8 mouse cellular contexts compared by ENCODE assay signal in the genomic region with DNA sequence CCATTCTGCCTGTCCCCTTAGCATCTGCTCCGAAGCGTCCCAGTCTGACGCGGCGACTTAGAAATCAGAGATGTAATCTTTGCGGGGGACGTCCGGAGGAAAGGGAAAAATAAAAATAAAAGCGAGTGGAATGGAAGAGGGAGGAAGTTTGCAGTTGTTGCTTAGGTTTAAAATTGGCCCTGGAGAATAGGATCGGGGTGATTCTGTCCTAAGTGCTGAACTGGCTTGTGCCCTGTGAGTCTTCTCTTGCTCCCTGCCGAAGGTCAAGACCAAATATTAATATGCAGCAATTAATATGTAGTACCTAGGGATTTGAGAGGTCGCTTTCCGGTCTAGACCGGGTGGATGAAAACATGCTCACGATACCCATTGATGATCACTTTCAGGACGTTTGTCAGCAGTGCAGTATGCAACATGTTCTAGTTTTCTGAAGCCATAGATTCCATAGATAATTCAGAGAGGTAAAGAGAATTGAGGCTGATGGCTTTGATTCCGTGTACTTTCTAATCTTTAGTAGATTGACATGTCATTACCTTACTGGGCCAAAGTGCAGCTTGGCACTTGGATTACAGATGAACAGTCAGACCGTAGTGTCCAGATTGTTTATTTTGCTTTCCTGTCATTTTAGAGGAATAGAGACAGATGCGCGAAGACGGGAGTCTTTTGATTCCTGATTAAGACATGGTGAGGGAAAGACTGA. TPM values are rescaled to one million over a fixed set of nuclear protein-coding genes. Genes with fewer than 3 reads are reported as not detected.
DNase-seq lines count a peak whose midpoint lies in the region; ATAC-seq and TF ChIP-seq lines count a peak whose summit lies in the region.

No protein-coding gene starts in this region.

- H3K9me3 ChIP-seq in G1E (replicated peaks) = peaks cover 4% of the 10 kb centered on the region; the same call in 1 of the 2 replicates
- H3K9me3 ChIP-seq in forebrain, postnatal 0 days (ENCODE audit: low read length) = no peaks in the 10 kb centered on the region
- H3K9me3 ChIP-seq in liver, embryonic 14.5 days (ENCODE audit: control insufficient read depth, low read length) = no peaks in the 10 kb centered on the region
- no peaks in the 10 kb centered on the region for H3K9me3 ChIP-seq in stomach, postnatal 0 days (ENCODE audit: control insufficient read depth, low read length)

- no peak for ATAC-seq in G1E (ENCODE audit: extremely low read depth, insufficient number of reproducible peaks, low FRiP score, poor library complexity, severe bottlenecking)
- no peak for ATAC-seq in forebrain, postnatal 0 days
- no peak; the same call in 1 of the 2 replicates for ATAC-seq in liver, embryonic 14.5 days (ENCODE audit: insufficient read depth)
- ATAC-seq in stomach, postnatal 0 days (ENCODE audit: low FRiP score, low TSS enrichment) = 0 out of 2 replicates have a peak, but pooled peaks have one; percentile 1

- WGBS in kidney, adult 2 months = 4% methylated on average over 21 of the region's 21 CpGs
- 7% methylated on average over 21 of the region's 21 CpGs for WGBS in forebrain, postnatal 0 days
- 9% methylated on average over 21 of the region's 21 CpGs for WGBS in liver, embryonic 14.5 days (ENCODE audit: insufficient replicate concordance)
- WGBS in stomach, postnatal 0 days = 2% methylated on average over 21 of the region's 21 CpGs

- peak overlapping the region; percentile 55 for H3K27ac ChIP-seq in kidney, adult 2 months (ENCODE audit: insufficient read depth, low read depth, low read length)
- H3K27ac ChIP-seq in forebrain, postnatal 0 days (ENCODE audit: low read depth, low read length) = peak overlapping the region; percentile 75
- peak overlapping the region; percentile 84 for H3K27ac ChIP-seq in liver, embryonic 14.5 days
- peak overlapping the region; percentile 93 for H3K27ac ChIP-seq in stomach, postnatal 0 days (replicated peaks)

- no peak for TF ChIP-seq POLR2A in kidney, adult 2 months (IDR thresholded peaks at IDR 0.05; ENCODE audit: low read depth, low read length)

- intact Hi-C loops in left cerebral cortex, postnatal 36 days (cut with DNase I) = loop anchor here (1.0 to 5.0 kb wide), 3 partner anchors 53 to 776 kb away; a partner anchor contains a TSS

- no peak for TF ChIP-seq CTCF in kidney, adult 2 months (conservative IDR thresholded peaks at IDR 0.05; ENCODE audit: insufficient read depth, insufficient read length, low read depth, low read length)
- no peak for TF ChIP-seq CTCF in G1E (IDR thresholded peaks at IDR 0.05; ENCODE audit: low read depth, low read length)
- no peak for TF ChIP-seq CTCF in forebrain, postnatal 0 days (IDR thresholded peaks at IDR 0.05; ENCODE audit: low read depth)
- TF ChIP-seq CTCF in liver, embryonic 14.5 days (IDR thresholded peaks at IDR 0.05; ENCODE audit: low read depth) = no peak
- TF ChIP-seq CTCF in stomach, postnatal 0 days (IDR thresholded peaks at IDR 0.05; ENCODE audit: low read depth) = no peak

- H3K27me3 ChIP-seq in kidney, adult 2 months (replicated peaks; ENCODE audit: control insufficient read depth, insufficient read depth, low read length) = no peaks in the 10 kb centered on the region
- H3K27me3 ChIP-seq in G1E (ENCODE audit: insufficient read depth, low read length) = no peaks in the 10 kb centered on the region
- no peaks in the 10 kb centered on the region for H3K27me3 ChIP-seq in forebrain, postnatal 0 days (ENCODE audit: insufficient read depth, low read length)
- H3K27me3 ChIP-seq in liver, embryonic 14.5 days (ENCODE audit: control insufficient read depth, insufficient read depth, low read length) = no peaks in the 10 kb centered on the region
- no peaks in the 10 kb centered on the region for H3K27me3 ChIP-seq in stomach, postnatal 0 days (ENCODE audit: control insufficient read depth, insufficient read depth, low read length)

- no peaks in the 10 kb centered on the region; the same call in 1 of the 2 replicates for H3K4me1 ChIP-seq in kidney, adult 2 months (ENCODE audit: control insufficient read depth, insufficient read depth, low read length)
- H3K4me1 ChIP-seq in G1E (ENCODE audit: insufficient read depth, low read depth, low read length) = peaks cover 63% of the 10 kb centered on the region
- H3K4me1 ChIP-seq in forebrain, postnatal 0 days (ENCODE audit: insufficient read depth) = peaks cover 13% of the 10 kb centered on the region; the same call in 1 of the 2 replicates
- peaks cover 23 to 33% of the 10 kb centered on the region in 2 experiments for H3K4me1 ChIP-seq in liver, embryonic 14.5 days (replicated peaks; ENCODE audit: control insufficient read depth in 2 of 2, insufficient read depth in 2 of 2, low read length in 1 of 2)
- H3K4me1 ChIP-seq in stomach, postnatal 0 days (replicated peaks; ENCODE audit: control insufficient read depth, insufficient read depth) = no peaks in the 10 kb centered on the region

- H3K4me2 ChIP-seq in forebrain, postnatal 0 days (ENCODE audit: low read depth) = peak overlapping the region; percentile 65
- peak overlapping the region; percentile 94 for H3K4me2 ChIP-seq in liver, embryonic 14.5 days (ENCODE audit: low read depth)
- H3K4me2 ChIP-seq in stomach, postnatal 0 days (replicated peaks; ENCODE audit: low read depth) = peak overlapping the region; percentile 58

- peak; percentile 24 for DNase-seq in kidney, adult 2 months
- DNase-seq in kidney, adult 11 months = no peak
- DNase-seq in G1E (ENCODE audit: low spot score) = no peak
- no peak for DNase-seq in forebrain, postnatal 0 days
- DNase-seq in liver, embryonic 14.5 days (ENCODE audit: low read depth in 3 of 3, low spot score in 3 of 3) = peak in 1 of 3 experiments; percentile 27
- DNase-seq in stomach, postnatal 0 days (ENCODE audit: low spot score) = no peak
- DNase-seq in layer of hippocampus, adult 9-10 months (ENCODE audit: low spot score) = no peak
- no peak for DNase-seq in left cerebral cortex, postnatal 36 days (ENCODE audit: low spot score in 2 of 2)

- no peaks in the 10 kb centered on the region for H3K36me3 ChIP-seq in kidney, adult 2 months (ENCODE audit: control insufficient read depth, insufficient read depth, low read length)
- peaks cover 10% of the 10 kb centered on the region for H3K36me3 ChIP-seq in G1E (replicated peaks)
- no peaks in the 10 kb centered on the region for H3K36me3 ChIP-seq in forebrain, postnatal 0 days (ENCODE audit: insufficient read depth)
- no peaks in the 10 kb centered on the region; the same call in 1 of the 2 replicates for H3K36me3 ChIP-seq in liver, embryonic 14.5 days (replicated peaks; ENCODE audit: control insufficient read depth, insufficient read depth, low read depth)
- H3K36me3 ChIP-seq in stomach, postnatal 0 days (ENCODE audit: control insufficient read depth, insufficient read depth, low read length) = no peaks in the 10 kb centered on the region

- peak overlapping the region; percentile 79 for H3K4me3 ChIP-seq in kidney, adult 2 months (ENCODE audit: insufficient read depth, low read depth, low read length)
- peak overlapping the region; percentile 84 for H3K4me3 ChIP-seq in G1E (ENCODE audit: low read depth, low read length)
- peak overlapping the region; percentile 61 for H3K4me3 ChIP-seq in forebrain, postnatal 0 days (ENCODE audit: low read depth, low read length)
- H3K4me3 ChIP-seq in liver, embryonic 14.5 days (ENCODE audit: insufficient read depth in 1 of 2, low read depth in 2 of 2, low read length in 2 of 2) = peak overlapping the region; percentile 86 to 96
- peak overlapping the region; percentile 91 for H3K4me3 ChIP-seq in stomach, postnatal 0 days (ENCODE audit: low read depth, low read length)

- H3K9ac ChIP-seq in forebrain, postnatal 0 days = peak overlapping the region; percentile 74
- peak overlapping the region; percentile 97 for H3K9ac ChIP-seq in liver, embryonic 14.5 days (replicated peaks)
- H3K9ac ChIP-seq in stomach, postnatal 0 days (ENCODE audit: low read length) = peak overlapping the region; percentile 84

- no peak for TF ChIP-seq EP300 in liver, embryonic 14.5 days (IDR thresholded peaks at IDR 0.05; ENCODE audit: low read depth)
- no peak for TF ChIP-seq EP300 in stomach, postnatal 0 days (optimal IDR thresholded peaks at IDR 0.05)

RNA-seq across cellular contexts. Expression of a gene that starts 0.7 kb away (rescaled TPM):
- 3.9 and 4.4 TPM in 2 replicates for polyA plus RNA-seq in kidney, adult 2 months (2012; rRNA removed)
- total RNA-seq in G1E (2014; fragmentation: Nextera tagmentation) (52.9 and 64.9 TPM in 2 replicates), G1E (2017) (30.1 and 55.0 TPM in 2 replicates)
- 3.6 and 4.4 TPM in 2 replicates for polyA plus RNA-seq in G1E (2012)
- total RNA-seq in forebrain, postnatal 0 days (2014; rRNA removed) = 24.3 and 24.7 TPM in 2 replicates
- polyA plus RNA-seq in forebrain, postnatal 0 days (2015; fragmentation: Nextera tagmentation; extraction: Ambion mirVana) = 13.3 and 16.2 TPM in 2 replicates
- 4.3 and 6.4 TPM in 2 replicates for polyA plus RNA-seq in liver, embryonic 14.5 days (2012; rRNA removed)
- 19.0 and 21.5 TPM in 2 replicates for polyA plus RNA-seq in liver, embryonic 14.5 days (2014; fragmentation: Nextera tagmentation; extraction: Ambion mirVana)
- 14.2 and 16.2 TPM in 2 replicates for polyA plus RNA-seq in stomach, postnatal 0 days (2015; fragmentation: Nextera tagmentation; extraction: Ambion mirVana)
- 10 to 100 TPM; 11.4 to 17.9 TPM for total RNA-seq in left cerebral cortex, postnatal 36 days (2021)

RNA-seq across cellular contexts. Expression of a gene that starts 25.2 kb away (rescaled TPM):
- polyA plus RNA-seq in kidney, adult 2 months (2012; rRNA removed) = 0.56 and 0.61 TPM in 2 replicates
- total RNA-seq in G1E (2014; fragmentation: Nextera tagmentation) (not detected in 2 replicates), G1E (2017) (0.41 and 0.49 TPM in 2 replicates)
- polyA plus RNA-seq in G1E (2012) = not detected in 2 replicates
- 10.2 and 13.5 TPM in 2 replicates for total RNA-seq in forebrain, postnatal 0 days (2014; rRNA removed)
- polyA plus RNA-seq in forebrain, postnatal 0 days (2015; fragmentation: Nextera tagmentation; extraction: Ambion mirVana) = 3.9 and 6.1 TPM in 2 replicates
- 0.08 and 0.09 TPM in 2 replicates for polyA plus RNA-seq in liver, embryonic 14.5 days (2012; rRNA removed)
- 0.24 and 0.32 TPM in 2 replicates for polyA plus RNA-seq in liver, embryonic 14.5 days (2014; fragmentation: Nextera tagmentation; extraction: Ambion mirVana)
- polyA plus RNA-seq in stomach, postnatal 0 days (2015; fragmentation: Nextera tagmentation; extraction: Ambion mirVana) = 1.3 and 1.4 TPM in 2 replicates
- 1 to 10 TPM; 1.4 to 1.6 TPM for total RNA-seq in left cerebral cortex, postnatal 36 days (2021)

RNA-seq across cellular contexts. Expression of a gene that starts 52.6 kb away (rescaled TPM):
- 2.7 and 3.1 TPM in 2 replicates for polyA plus RNA-seq in kidney, adult 2 months (2012; rRNA removed)
- total RNA-seq in G1E (2014; fragmentation: Nextera tagmentation) = 32.7 and 46.3 TPM in 2 replicates
- 43.7 and 46.2 TPM in 2 replicates for total RNA-seq in G1E (2017)
- polyA plus RNA-seq in G1E (2012) = 1.1 and 2.0 TPM in 2 replicates
- 2.2 and 3.0 TPM in 2 replicates for total RNA-seq in forebrain, postnatal 0 days (2014; rRNA removed)
- 2.4 and 2.5 TPM in 2 replicates for polyA plus RNA-seq in forebrain, postnatal 0 days (2015; fragmentation: Nextera tagmentation; extraction: Ambion mirVana)
- polyA plus RNA-seq in liver, embryonic 14.5 days (2012; rRNA removed) = 6.5 and 8.9 TPM in 2 replicates
- polyA plus RNA-seq in liver, embryonic 14.5 days (2014; fragmentation: Nextera tagmentation; extraction: Ambion mirVana) = 10.9 and 11.7 TPM in 2 replicates
- polyA plus RNA-seq in stomach, postnatal 0 days (2015; fragmentation: Nextera tagmentation; extraction: Ambion mirVana) = 34.0 and 39.6 TPM in 2 replicates
- total RNA-seq in left cerebral cortex, postnatal 36 days (2021) = 1 to 10 TPM; 2.7 to 4.2 TPM

RNA-seq across cellular contexts. Expression of a gene that starts 52.9 kb away (rescaled TPM):
- 3.3 and 5.3 TPM in 2 replicates for polyA plus RNA-seq in kidney, adult 2 months (2012; rRNA removed)
- total RNA-seq in G1E (2014; fragmentation: Nextera tagmentation) (7.8 and 9.9 TPM in 2 replicates), G1E (2017) (5.1 and 6.1 TPM in 2 replicates)
- 0.62 and 0.75 TPM in 2 replicates for polyA plus RNA-seq in G1E (2012)
- 36.7 and 37.2 TPM in 2 replicates for total RNA-seq in forebrain, postnatal 0 days (2014; rRNA removed)
- polyA plus RNA-seq in forebrain, postnatal 0 days (2015; fragmentation: Nextera tagmentation; extraction: Ambion mirVana) = 41.4 and 51.2 TPM in 2 replicates
- 1.1 and 1.2 TPM in 2 replicates for polyA plus RNA-seq in liver, embryonic 14.5 days (2012; rRNA removed)
- 2.7 and 3.2 TPM in 2 replicates for polyA plus RNA-seq in liver, embryonic 14.5 days (2014; fragmentation: Nextera tagmentation; extraction: Ambion mirVana)
- 11.1 and 11.7 TPM in 2 replicates for polyA plus RNA-seq in stomach, postnatal 0 days (2015; fragmentation: Nextera tagmentation; extraction: Ambion mirVana)
- 10 to 100 TPM; 16.5 to 19.3 TPM for total RNA-seq in left cerebral cortex, postnatal 36 days (2021)
